Mouse (Mus musculus): ENCODE results near the gene Magee1. TPM values are rescaled to one million over a fixed set of nuclear protein-coding genes. Genes with fewer than 3 reads are reported as not detected.

Gene Magee1
- polyA plus RNA-seq (2014; fragmentation: Illumina TruSeq; extraction: RNeasy Lipid Tissue Mini Kit (QIAGEN cat#74804); ENCODE audit: low read depth, low replicate concordance), result 3.8 TPM

DNA sequence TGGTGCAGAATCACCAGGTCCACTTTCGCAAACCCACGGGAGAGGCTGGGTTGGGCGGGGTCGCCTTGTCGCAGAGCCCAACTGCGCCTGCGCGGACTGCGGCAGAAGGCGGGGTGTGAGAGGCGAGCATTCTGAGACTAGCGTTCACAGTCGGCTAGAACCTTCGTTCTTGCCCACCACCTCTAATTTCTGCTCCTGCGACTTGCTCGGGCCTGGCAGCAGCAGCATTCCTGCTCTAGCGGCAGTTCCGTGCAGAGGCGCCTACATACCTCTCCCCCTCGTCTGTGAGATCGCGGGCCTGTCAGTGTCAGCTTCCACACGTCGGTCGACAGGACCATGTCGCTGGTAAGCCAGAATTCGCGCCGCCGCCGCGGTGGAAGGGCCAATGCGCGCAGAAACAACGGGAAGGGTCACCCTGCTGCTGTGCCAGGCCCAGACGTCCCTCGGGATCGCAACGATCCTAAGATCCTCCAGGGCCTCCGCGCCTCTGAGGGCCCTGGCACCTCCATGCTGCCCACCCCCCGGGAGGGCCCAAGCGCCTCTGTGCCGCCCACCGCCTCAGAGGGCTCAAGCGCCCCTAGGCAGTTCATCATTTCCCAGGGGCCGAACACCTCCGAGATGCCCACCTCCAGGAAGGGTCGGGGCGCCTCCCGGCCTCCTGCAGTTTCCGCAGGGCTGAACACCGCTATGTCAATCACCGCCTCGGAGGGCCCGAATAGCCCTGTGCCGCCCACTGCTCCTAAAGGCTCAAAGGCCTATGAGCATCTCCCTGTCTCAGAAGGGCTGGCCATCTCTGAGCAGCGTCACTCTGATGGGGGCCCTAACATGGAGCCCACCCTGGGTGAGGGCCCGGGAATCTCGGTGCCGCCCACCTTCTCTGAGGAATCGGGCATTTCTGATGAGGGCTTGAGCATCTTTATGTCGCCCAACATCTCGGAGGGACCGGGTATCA lies at the start of gene Magee1:
Gene Magee1 (plus strand): TSS at position 104 of the 952 bp plus-strand sequence.

DNA sequence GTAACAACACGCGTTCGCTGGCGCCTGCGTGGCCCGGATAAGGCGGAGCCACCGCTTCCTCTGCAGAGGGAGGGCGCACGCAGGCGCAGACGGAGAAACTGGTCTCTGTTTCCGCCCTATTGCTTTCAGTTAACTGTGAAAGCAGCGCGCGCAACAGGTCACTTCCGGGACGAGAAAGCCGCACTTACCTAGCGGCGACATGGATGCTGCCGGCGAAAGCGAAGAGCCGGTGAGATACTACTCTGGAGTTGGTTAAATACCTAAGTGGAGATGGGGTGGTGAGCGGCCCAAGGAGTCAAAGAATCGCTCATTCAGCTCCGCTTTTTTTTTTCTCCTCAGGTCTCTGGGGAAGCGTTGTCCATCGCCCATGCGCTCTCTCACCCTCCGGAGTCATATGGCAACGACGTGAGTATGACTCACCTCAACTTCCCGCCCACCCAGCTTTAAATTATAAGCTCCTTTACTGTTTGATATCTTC lies 40.5 kb upstream of the Magee1 start, which contains the start of gene Pbdc1:
Gene Pbdc1 (plus strand): TSS at position 142 of the 478 bp plus-strand sequence.

Other genes starting within 250 kb of the Magee1 start
- 11.0 TPM for gene Pbdc1, start 40.6 kb upstream of the Magee1 start, polyA plus RNA-seq (2014; fragmentation: Illumina TruSeq; extraction: RNeasy Lipid Tissue Mini Kit (QIAGEN cat#74804); ENCODE audit: low read depth, low replicate concordance)

Measured in heart, adult 10 weeks (tissue).